Mouse (Mus musculus) urinary bladder, adult 18-20 months (tissue): ENCODE measurements around the gene Gm16381.
"Not testable (repeated sequence)": the region's sequence is repeated elsewhere in the genome, so short reads cannot be mapped to it uniquely, and the experiment has no call there.

Experiments used
- DNase-seq, 2 experiments: peaks; one replicate each; pipeline ENCODE4 v3.0.0; 2022; ENCODE audit warnings: low spot score in 2 of 2, mixed read lengths in 2 of 2

Gm16381 gene

GRCm38 (mm10) chr12:87644520-87644919 lies at the start of gene Gm16381:
TSS of gene Gm16381 (minus strand) at chr12:87644620.
- DNase-seq: not testable (repeated sequence)

- not testable (repeated sequence) for DNase-seq
These were observed 8.7 kb upstream of the Gm16381 start for GRCm38 (mm10) chr12:87652916-87653703.

GRCm38 (mm10) chr12:87618569-87618968 lies 25.9 kb downstream of the Gm16381 start, which contains the start of gene Gm4027:
TSS of gene Gm4027 (plus strand) at chr12:87618869.
- not testable (repeated sequence) for DNase-seq

GRCm38 (mm10) chr12:87602388-87602787 lies 42.0 kb downstream of the Gm16381 start, which contains the start of gene Oog1:
TSS of gene Oog1 (plus strand) at chr12:87602688.
- not testable (repeated sequence) for DNase-seq

- not testable (repeated sequence) for DNase-seq
These were observed 43.0 kb downstream of the Gm16381 start for GRCm38 (mm10) chr12:87601388-87601787.
